Mouse (Mus musculus): ENCODE results near the gene D1Ertd622e. TPM values are rescaled to one million over a fixed set of nuclear protein-coding genes. Genes with fewer than 3 reads are reported as not detected.
"Not testable (repeated sequence)": the region's sequence is repeated elsewhere in the genome, so short reads cannot be mapped to it uniquely, and the experiment has no call there.

D1Ertd622e gene
- polyA plus RNA-seq, 1 experiment from 2014 or later, result 16.2 TPM

- Histone ChIP-seq H3K27me3 (ENCODE audit: control insufficient read depth, insufficient read depth, low read length) (no peaks in the 10 kb centered on the region), H3K27ac (ENCODE audit: low read length) (no peak overlapping the region), H3K36me3 (ENCODE audit: control insufficient read depth, insufficient read depth, low read length) (no peaks in the 10 kb centered on the region), H3K9me3 (ENCODE audit: control insufficient read depth, low read depth, low read length) (no peaks in the 10 kb centered on the region), H3K4me1 (ENCODE audit: control insufficient read depth, insufficient read depth, low read length) (no peaks in the 10 kb centered on the region), H3K9ac (replicated peaks; ENCODE audit: low read depth, low read length) (no peak overlapping the region), H3K4me2 (replicated peaks; ENCODE audit: low read depth, low read length) (no peak overlapping the region), H3K4me3 (ENCODE audit: low read depth, low read length) (no peak overlapping the region)
- no peak for ATAC-seq (ENCODE audit: insufficient number of reproducible peaks, insufficient read depth, low FRiP score, low read depth)
- 75% methylated on average over 4 of the region's 4 CpGs for WGBS
Measured at GRCm38 (mm10) chr1:97583085-97583484, 78.8 kb downstream of the D1Ertd622e start.

- H3K27me3 ChIP-seq (ENCODE audit: control insufficient read depth, insufficient read depth, low read length); H3K4me3 ChIP-seq (ENCODE audit: low read depth, low read length); H3K4me1 ChIP-seq (ENCODE audit: control insufficient read depth, insufficient read depth, low read length); H3K9ac ChIP-seq (replicated peaks; ENCODE audit: low read depth, low read length); H3K9me3 ChIP-seq (ENCODE audit: control insufficient read depth, low read depth, low read length); H3K27ac ChIP-seq (ENCODE audit: low read length); ATAC-seq (ENCODE audit: insufficient number of reproducible peaks, insufficient read depth, low FRiP score, low read depth); H3K36me3 ChIP-seq (ENCODE audit: control insufficient read depth, insufficient read depth, low read length); H3K4me2 ChIP-seq (replicated peaks; ENCODE audit: low read depth, low read length): not testable (repeated sequence)
Measured at GRCm38 (mm10) chr1:97580680-97581079, 81.2 kb downstream of the D1Ertd622e start.

- no peak overlapping the region for H3K9ac ChIP-seq (replicated peaks; ENCODE audit: low read depth, low read length)
- no peak for ATAC-seq (ENCODE audit: insufficient number of reproducible peaks, insufficient read depth, low FRiP score, low read depth)
- no peaks in the 10 kb centered on the region for H3K27me3 ChIP-seq (ENCODE audit: control insufficient read depth, insufficient read depth, low read length)
- no peaks in the 10 kb centered on the region for H3K36me3 ChIP-seq (ENCODE audit: control insufficient read depth, insufficient read depth, low read length)
- no peak overlapping the region for H3K4me2 ChIP-seq (replicated peaks; ENCODE audit: low read depth, low read length)
- no peak overlapping the region for H3K4me3 ChIP-seq (ENCODE audit: low read depth, low read length)
- no peaks in the 10 kb centered on the region for H3K4me1 ChIP-seq (ENCODE audit: control insufficient read depth, insufficient read depth, low read length)
- no peak overlapping the region for H3K27ac ChIP-seq (ENCODE audit: low read length)
- WGBS, result 64% methylated on average over 3 of the region's 3 CpGs
- no peaks in the 10 kb centered on the region for H3K9me3 ChIP-seq (ENCODE audit: control insufficient read depth, low read depth, low read length)
Measured at GRCm38 (mm10) chr1:97580270-97580669, 81.6 kb downstream of the D1Ertd622e start.

GRCm38 (mm10) chr1:97578025-97578417 lies 83.9 kb downstream of the D1Ertd622e start:
- Histone ChIP-seq H3K9ac (replicated peaks; ENCODE audit: low read depth, low read length) (no peak overlapping the region), H3K4me2 (replicated peaks; ENCODE audit: low read depth, low read length) (no peak overlapping the region), H3K27me3 (ENCODE audit: control insufficient read depth, insufficient read depth, low read length) (no peaks in the 10 kb centered on the region), H3K9me3 (ENCODE audit: control insufficient read depth, low read depth, low read length) (no peaks in the 10 kb centered on the region), H3K27ac (ENCODE audit: low read length) (no peak overlapping the region), H3K4me1 (ENCODE audit: control insufficient read depth, insufficient read depth, low read length) (no peaks in the 10 kb centered on the region), H3K4me3 (ENCODE audit: low read depth, low read length) (no peak overlapping the region), H3K36me3 (ENCODE audit: control insufficient read depth, insufficient read depth, low read length) (no peaks in the 10 kb centered on the region)
- 88% methylated on average over 3 of the region's 3 CpGs for WGBS
- no peak for ATAC-seq (ENCODE audit: insufficient number of reproducible peaks, insufficient read depth, low FRiP score, low read depth)

GRCm38 (mm10) chr1:97577062-97578024 lies 84.5 kb downstream of the D1Ertd622e start:
- no peak for ATAC-seq (ENCODE audit: insufficient number of reproducible peaks, insufficient read depth, low FRiP score, low read depth)
- no peak overlapping the region for H3K4me2 ChIP-seq (replicated peaks; ENCODE audit: low read depth, low read length)

GRCm38 (mm10) chr1:97576576-97576975 lies 85.3 kb downstream of the D1Ertd622e start:
- ATAC-seq (ENCODE audit: insufficient number of reproducible peaks, insufficient read depth, low FRiP score, low read depth), result no peak
- no peak overlapping the region for H3K4me2 ChIP-seq (replicated peaks; ENCODE audit: low read depth, low read length)
- H3K27me3 ChIP-seq (ENCODE audit: control insufficient read depth, insufficient read depth, low read length), result no peaks in the 10 kb centered on the region
- no peaks in the 10 kb centered on the region for H3K4me1 ChIP-seq (ENCODE audit: control insufficient read depth, insufficient read depth, low read length)
- H3K36me3 ChIP-seq (ENCODE audit: control insufficient read depth, insufficient read depth, low read length), result no peaks in the 10 kb centered on the region
- H3K9ac ChIP-seq (replicated peaks; ENCODE audit: low read depth, low read length), result no peak overlapping the region
- WGBS, result 84% methylated on average over 3 of the region's 3 CpGs
- H3K4me3 ChIP-seq (ENCODE audit: low read depth, low read length), result no peak overlapping the region
- no peak overlapping the region for H3K27ac ChIP-seq (ENCODE audit: low read length)
- H3K9me3 ChIP-seq (ENCODE audit: control insufficient read depth, low read depth, low read length), result no peaks in the 10 kb centered on the region

More at GRCm38 (mm10) chr1:97577062-97578024, 84.5 kb downstream of the D1Ertd622e start:
- no peaks in the 10 kb centered on the region for H3K4me1 ChIP-seq (ENCODE audit: control insufficient read depth, insufficient read depth, low read length)
- no peaks in the 10 kb centered on the region for H3K36me3 ChIP-seq (ENCODE audit: control insufficient read depth, insufficient read depth, low read length)
- no peak overlapping the region for H3K27ac ChIP-seq (ENCODE audit: low read length)
- H3K9me3 ChIP-seq (ENCODE audit: control insufficient read depth, low read depth, low read length), result no peaks in the 10 kb centered on the region
- H3K9ac ChIP-seq (replicated peaks; ENCODE audit: low read depth, low read length), result no peak overlapping the region
- WGBS, result 72% methylated on average over 2 of the region's 2 CpGs
- no peaks in the 10 kb centered on the region for H3K27me3 ChIP-seq (ENCODE audit: control insufficient read depth, insufficient read depth, low read length)
- H3K4me3 ChIP-seq (ENCODE audit: low read depth, low read length), result no peak overlapping the region

- Histone ChIP-seq H3K4me2 (replicated peaks; ENCODE audit: low read depth, low read length) (no peak overlapping the region), H3K36me3 (ENCODE audit: control insufficient read depth, insufficient read depth, low read length) (no peaks in the 10 kb centered on the region), H3K27ac (ENCODE audit: low read length) (no peak overlapping the region), H3K27me3 (ENCODE audit: control insufficient read depth, insufficient read depth, low read length) (no peaks in the 10 kb centered on the region), H3K9me3 (ENCODE audit: control insufficient read depth, low read depth, low read length) (no peaks in the 10 kb centered on the region), H3K4me3 (ENCODE audit: low read depth, low read length) (no peak overlapping the region), H3K9ac (replicated peaks; ENCODE audit: low read depth, low read length) (no peak overlapping the region), H3K4me1 (ENCODE audit: control insufficient read depth, insufficient read depth, low read length) (no peaks in the 10 kb centered on the region)
- no peak for ATAC-seq (ENCODE audit: insufficient number of reproducible peaks, insufficient read depth, low FRiP score, low read depth)
- WGBS, result 49% methylated on average over 9 of the region's 9 CpGs
Measured at GRCm38 (mm10) chr1:97570814-97571213, 91.1 kb downstream of the D1Ertd622e start.

- ATAC-seq (ENCODE audit: insufficient number of reproducible peaks, insufficient read depth, low FRiP score, low read depth), result no peak
- Histone ChIP-seq H3K4me1 (ENCODE audit: control insufficient read depth, insufficient read depth, low read length) (no peaks in the 10 kb centered on the region), H3K9me3 (ENCODE audit: control insufficient read depth, low read depth, low read length) (no peaks in the 10 kb centered on the region), H3K9ac (replicated peaks; ENCODE audit: low read depth, low read length) (no peak overlapping the region), H3K4me3 (ENCODE audit: low read depth, low read length) (no peak overlapping the region), H3K27ac (ENCODE audit: low read length) (no peak overlapping the region), H3K36me3 (ENCODE audit: control insufficient read depth, insufficient read depth, low read length) (no peaks in the 10 kb centered on the region), H3K4me2 (replicated peaks; ENCODE audit: low read depth, low read length) (no peak overlapping the region), H3K27me3 (ENCODE audit: control insufficient read depth, insufficient read depth, low read length) (no peaks in the 10 kb centered on the region)
- WGBS, result 87% methylated on average over 4 of the region's 4 CpGs
Measured at GRCm38 (mm10) chr1:97567956-97568355, 93.9 kb downstream of the D1Ertd622e start.
